Mouse (Mus musculus) midbrain, postnatal 0 days (tissue): ENCODE data around the gene Med12l. TPM values are rescaled to one million over a fixed set of nuclear protein-coding genes. Genes with fewer than 3 reads are reported as not detected.

ENCODE experiments used
- ATAC-seq: fragments of 200-750 bp; cut with Nextera tagmentation; 2 replicates; pipeline ENCODE4 v1.8.0; 2017; ENCODE audit warnings: moderate number of reproducible peaks, mild to moderate bottlenecking, moderate TSS enrichment, moderate library complexity; ENCODE audit not compliant: low FRiP score
- DNase-seq: peaks from one replicate; pipeline ENCODE4 v3.0.0-alpha.2; 2015; ENCODE audit warnings: low spot score
- H3K27ac ChIP-seq: fragments of 300-500 bp; sonication (generic); 2 replicates; pipeline ENCODE4 v1.5.1; 2014; ENCODE audit warnings: low read depth, mild to moderate bottlenecking, low read length, mixed read lengths
- H3K27me3 ChIP-seq: fragments of 300-500 bp; sonication (generic); 2 replicates; pipeline ENCODE4 v1.6.1; 2014; ENCODE audit warnings: low read length, control low read depth, mixed read lengths; ENCODE audit not compliant: insufficient read depth
- H3K36me3 ChIP-seq: fragments of 300-500 bp; sonication (generic); 2 replicates; pipeline ENCODE4 v1.6.1; 2014; ENCODE audit warnings: low read length, control low read depth, mixed read lengths; ENCODE audit not compliant: insufficient read depth
- H3K4me1 ChIP-seq: fragments of 300-500 bp; sonication (generic); 2 replicates; pipeline ENCODE4 v1.6.1; 2014; ENCODE audit warnings: mild to moderate bottlenecking, control low read depth, antibody characterized with exemption, low read length, mixed read lengths; ENCODE audit not compliant: insufficient read depth
- H3K4me2 ChIP-seq: fragments of 300-500 bp; sonication (generic); 2 replicates; pipeline ENCODE4 v1.6.1; 2014; ENCODE audit warnings: low read depth, mild to moderate bottlenecking, low read length, mixed read lengths; ENCODE audit not compliant: poor library complexity, severe bottlenecking
- H3K4me3 ChIP-seq: fragments of 300-500 bp; sonication (generic); 2 replicates; pipeline ENCODE4 v1.5.1; 2014; ENCODE audit warnings: low read depth, mild to moderate bottlenecking, low read length, moderate library complexity
- H3K9ac ChIP-seq: fragments of 300-500 bp; sonication (generic); replicated peaks from 2 replicates; pipeline ENCODE4 v1.6.1; 2014; ENCODE audit warnings: mild to moderate bottlenecking, low read length, moderate library complexity, mixed read lengths; ENCODE audit not compliant: poor library complexity, severe bottlenecking
- H3K9me3 ChIP-seq: fragments of 300-500 bp; sonication (generic); 2 replicates; pipeline ENCODE4 v1.6.1; 2016; ENCODE audit warnings: low read length, control low read depth
- CTCF ChIP-seq: IDR thresholded peaks from 2 replicates; pipeline ENCODE4 v1.5.1; 2016; ENCODE audit warnings: antibody characterized with exemption, mild to moderate bottlenecking
- WGBS: fragments of 180-500 bp; shearing (Covaris S2); extraction: QIAGEN DNeasy Blood & Tissue Kit; methylation state at CpG from one replicate; pipeline ENCODE4 v1.1.7; 2014; 5-methylcytosine and 5-hydroxymethylcytosine counted together
- polyA plus RNA-seq: library from polyadenylated mRNA; unstranded; fragments of >200 nt; fragmentation: Nextera tagmentation; extraction: Ambion mirVana; gene quantifications from 2 replicates; pipeline ENCODE4 v1.2.1, GENCODE M21; 2015
- total RNA-seq: library from RNA; depleted of rRNA; stranded (reverse); fragments of >200 nt; gene quantifications from 2 replicates; pipeline ENCODE4 v1.2.3, GENCODE M21; 2014

Med12l gene
- total and polyA plus RNA-seq, 2 experiments from 2014 or later, result 3.7 to 23.0 TPM

DNA sequence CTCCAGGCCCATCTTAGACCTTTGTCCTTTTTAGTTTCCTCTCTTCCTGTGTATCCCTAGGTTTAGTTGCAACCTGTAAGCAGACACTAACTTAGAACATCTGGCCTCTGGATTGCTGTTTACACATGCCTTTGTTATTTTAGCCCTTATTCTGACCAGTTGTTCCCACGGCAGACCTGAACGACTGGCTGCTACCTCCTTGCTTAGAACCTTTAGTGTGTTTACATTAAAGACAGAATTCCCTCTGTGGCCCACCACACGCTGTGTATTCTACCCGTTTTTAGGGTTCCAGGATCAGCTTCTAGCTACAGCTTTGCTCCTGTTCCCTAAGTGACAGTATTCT is 19.5 kb downstream of the Med12l start:
- Histone ChIP-seq H3K4me3 (no peak overlapping the region), H3K27ac (no peak overlapping the region), H3K9me3 (no peaks in the 10 kb centered on the region), H3K36me3 (no peaks in the 10 kb centered on the region), H3K27me3 (no peaks in the 10 kb centered on the region), H3K4me1 (no peaks in the 10 kb centered on the region), H3K9ac (no peak overlapping the region), H3K4me2 (no peak overlapping the region)
- ATAC-seq, result no peak
- WGBS, result 73% methylated on average over 4 of the region's 4 CpGs
- DNase-seq, result no peak
- no peak for TF ChIP-seq CTCF

DNA sequence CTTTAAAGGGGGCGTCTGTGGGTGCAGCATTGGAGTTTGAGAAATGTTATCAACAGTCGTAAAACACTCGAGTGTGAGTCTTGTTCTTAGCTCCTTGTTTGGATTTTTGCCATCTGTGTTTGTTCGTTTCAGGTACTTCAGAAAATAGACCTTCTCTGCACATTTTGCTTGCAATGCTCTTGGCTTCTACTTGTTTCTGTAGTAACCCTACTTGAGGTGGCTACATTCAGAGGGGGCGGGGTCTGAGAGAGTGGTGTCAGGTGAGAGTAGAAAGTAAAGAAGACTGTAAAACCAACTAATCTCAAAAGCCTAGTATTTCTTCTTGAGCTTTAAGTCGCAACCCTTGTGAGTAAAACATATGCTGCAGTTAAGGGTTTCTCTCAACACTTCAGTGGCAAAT is 23.1 kb downstream of the Med12l start:
- Histone ChIP-seq H3K9me3 (no peaks in the 10 kb centered on the region), H3K36me3 (no peaks in the 10 kb centered on the region), H3K9ac (no peak overlapping the region), H3K4me3 (no peak overlapping the region), H3K4me2 (no peak overlapping the region), H3K4me1 (no peaks in the 10 kb centered on the region), H3K27me3 (no peaks in the 10 kb centered on the region), H3K27ac (no peak overlapping the region)
- WGBS, result 91% methylated on average over 6 of the region's 6 CpGs
- DNase-seq (no peak), ATAC-seq (no peak)
- no peak for TF ChIP-seq CTCF

- Histone ChIP-seq H3K27me3 (no peaks in the 10 kb centered on the region), H3K4me2 (no peak overlapping the region), H3K4me3 (no peak overlapping the region), H3K9me3 (no peaks in the 10 kb centered on the region), H3K9ac (no peak overlapping the region), H3K36me3 (no peaks in the 10 kb centered on the region), H3K4me1 (no peaks in the 10 kb centered on the region), H3K27ac (no peak overlapping the region)
- no peak for TF ChIP-seq CTCF
- ATAC-seq, result no peak
- no peak for DNase-seq
- 78% methylated on average over 4 of the region's 4 CpGs for WGBS
Observed at GRCm38 (mm10) chr3:59030986-59031385, 25.4 kb downstream of the Med12l start.

DNA sequence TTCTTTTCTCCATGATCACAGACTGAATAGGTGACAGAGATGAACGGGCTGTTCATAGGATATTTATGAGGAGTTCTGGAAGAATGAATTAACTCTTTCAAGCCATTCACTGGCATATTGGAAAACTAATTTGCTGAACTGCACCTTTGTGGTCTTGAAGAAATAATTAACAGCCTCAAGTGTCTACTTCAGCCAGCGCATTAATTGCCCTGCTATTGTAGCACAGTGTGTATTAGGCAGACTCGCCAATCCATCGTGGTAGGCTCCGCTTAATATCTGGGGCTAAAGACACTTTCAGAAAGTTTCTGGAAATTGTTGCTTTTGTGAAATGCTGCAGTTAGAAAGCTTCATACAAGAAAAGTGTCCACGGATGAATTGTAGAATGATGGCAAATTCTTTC is 35.9 kb downstream of the Med12l start:
- Histone ChIP-seq H3K36me3 (peaks cover 8% of the 10 kb centered on the region; the same call in 1 of the 2 replicates), H3K4me1 (no peaks in the 10 kb centered on the region), H3K27ac (no peak overlapping the region), H3K9me3 (no peaks in the 10 kb centered on the region), H3K4me3 (no peak overlapping the region), H3K27me3 (no peaks in the 10 kb centered on the region), H3K9ac (no peak overlapping the region), H3K4me2 (no peak overlapping the region)
- DNase-seq (no peak), ATAC-seq (no peak)
- 81% methylated on average over 6 of the region's 6 CpGs for WGBS
- TF ChIP-seq CTCF, result no peak

- no peak for ATAC-seq
Observed at GRCm38 (mm10) chr3:59054834-59055535, 49.4 kb downstream of the Med12l start.

DNA sequence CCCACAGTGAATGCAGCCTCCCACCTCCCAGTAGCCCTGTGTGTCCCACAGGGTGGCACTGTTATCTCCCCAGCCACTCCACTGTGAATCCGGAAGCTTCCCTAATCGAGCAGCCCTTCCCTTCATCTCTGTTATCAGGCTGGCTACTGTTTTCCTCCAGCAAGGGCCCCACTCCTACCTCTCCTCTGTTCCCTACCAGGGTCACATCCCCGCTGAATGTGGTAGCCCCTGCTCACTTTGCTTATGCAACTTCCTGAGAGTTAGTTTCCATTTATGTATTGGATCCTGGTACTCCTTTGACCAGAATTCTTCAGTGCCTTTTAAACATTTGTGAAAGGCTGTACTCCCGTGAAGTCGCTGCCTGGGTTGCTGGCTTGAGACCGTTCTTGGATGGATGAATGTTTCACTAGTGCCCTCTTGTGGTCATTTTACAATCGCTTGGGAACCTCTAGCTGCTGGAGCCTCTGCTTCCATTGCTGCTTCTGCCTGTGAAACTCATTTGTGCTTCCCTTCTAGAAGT is 53.5 kb downstream of the Med12l start:
- no peak overlapping the region for H3K9ac ChIP-seq
- TF ChIP-seq CTCF, result peak; percentile 91
- no peak overlapping the region for H3K27ac ChIP-seq
- no peak overlapping the region for H3K4me2 ChIP-seq
- no peak overlapping the region for H3K4me3 ChIP-seq
- ATAC-seq, result peak; percentile 91
- H3K9me3 ChIP-seq, result no peaks in the 10 kb centered on the region
- H3K36me3 ChIP-seq, result no peaks in the 10 kb centered on the region
- H3K4me1 ChIP-seq, result no peaks in the 10 kb centered on the region; the same call in 1 of the 2 replicates
- 2% methylated on average over 7 of the region's 7 CpGs for WGBS
- H3K27me3 ChIP-seq, result no peaks in the 10 kb centered on the region
- peak; percentile 95 for DNase-seq

More at GRCm38 (mm10) chr3:59054834-59055535, 49.4 kb downstream of the Med12l start:
- H3K4me1 ChIP-seq, result no peaks in the 10 kb centered on the region; the same call in 1 of the 2 replicates
- H3K4me2 ChIP-seq, result no peak overlapping the region
- H3K9me3 ChIP-seq, result no peaks in the 10 kb centered on the region
- 85% methylated on average over 17 of the region's 17 CpGs for WGBS
- H3K36me3 ChIP-seq, result no peaks in the 10 kb centered on the region
- H3K9ac ChIP-seq, result no peak overlapping the region
- H3K27me3 ChIP-seq, result no peaks in the 10 kb centered on the region
- no peak for DNase-seq
- no peak overlapping the region for H3K4me3 ChIP-seq
- no peak for TF ChIP-seq CTCF
- H3K27ac ChIP-seq, result no peak overlapping the region
